Mouse (Mus musculus) kidney, embryonic 14.5 days (tissue): ENCODE measurements around the gene Flt3l. TPM values are rescaled to one million over a fixed set of nuclear protein-coding genes. Genes with fewer than 3 reads are reported as not detected.
A peak's percentile ranks its signal among the peaks of the same experiment; 100 is the strongest.

ENCODE experiments used
- ATAC-seq: fragments of 200-750 bp; cut with Nextera tagmentation; 2 replicates; pipeline ENCODE4 v1.8.0; 2017; ENCODE audit warnings: moderate number of reproducible peaks, mild to moderate bottlenecking, moderate TSS enrichment, moderate library complexity; ENCODE audit not compliant: low FRiP score, low TSS enrichment
- H3K27ac ChIP-seq: fragments of 300-500 bp; sonication (generic); 2 replicates; pipeline ENCODE4 v1.5.1; 2014; ENCODE audit warnings: low read depth, mild to moderate bottlenecking, low read length, moderate library complexity, mixed read lengths
- H3K27me3 ChIP-seq: fragments of 300-500 bp; sonication (generic); 2 replicates; pipeline ENCODE4 v1.6.1; 2014; ENCODE audit warnings: mild to moderate bottlenecking, low read length; ENCODE audit not compliant: control insufficient read depth, insufficient read depth
- H3K36me3 ChIP-seq: fragments of 300-500 bp; sonication (generic); 2 replicates; pipeline ENCODE4 v1.6.1; 2014; ENCODE audit warnings: low read length, mixed read lengths; ENCODE audit not compliant: control insufficient read depth, insufficient read depth
- H3K4me1 ChIP-seq: fragments of 300-500 bp; sonication (generic); 2 replicates; pipeline ENCODE4 v1.6.1; 2014; ENCODE audit warnings: low read length, mixed read lengths; ENCODE audit not compliant: control insufficient read depth, insufficient read depth
- H3K4me2 ChIP-seq: fragments of 300-500 bp; sonication (generic); replicated peaks from 2 replicates; pipeline ENCODE4 v1.6.1; 2014; ENCODE audit warnings: low read depth, mild to moderate bottlenecking, low read length
- H3K4me3 ChIP-seq: fragments of 300-500 bp; sonication (generic); 2 replicates; pipeline ENCODE4 v1.5.1; 2014; ENCODE audit warnings: mild to moderate bottlenecking, low read length
- H3K9ac ChIP-seq: fragments of 300-500 bp; sonication (generic); 2 replicates; pipeline ENCODE4 v1.6.1; 2014; ENCODE audit warnings: low read depth, mild to moderate bottlenecking, low read length, moderate library complexity
- H3K9me3 ChIP-seq: fragments of 300-500 bp; sonication (generic); 2 replicates; pipeline ENCODE4 v1.6.1; 2016; ENCODE audit warnings: low read length; ENCODE audit not compliant: control insufficient read depth
- WGBS: fragments of 180-500 bp; shearing (Covaris S2); extraction: QIAGEN DNeasy Blood & Tissue Kit; methylation state at CpG from one replicate; pipeline ENCODE4 v1.1.7; 2014; 5-methylcytosine and 5-hydroxymethylcytosine counted together
- polyA plus RNA-seq: library from polyadenylated mRNA; unstranded; fragments of >200 nt; fragmentation: Nextera tagmentation; extraction: Ambion mirVana; gene quantifications from 2 replicates; pipeline ENCODE4 v1.2.1, GENCODE M21; 2014

Flt3l gene
- polyA plus RNA-seq, 1 experiment from 2014 or later = 1.3 TPM

GRCm38 (mm10) chr7:45160316-45160800, 24.1 kb upstream of the Flt3l start:
- peaks cover 16% of the 10 kb centered on the region; the same call in 1 of the 2 replicates for H3K36me3 ChIP-seq
- H3K9me3 ChIP-seq = no peaks in the 10 kb centered on the region
- no peak overlapping the region for H3K9ac ChIP-seq
- 87% methylated on average over 6 of the region's 6 CpGs for whole genome bisulfite sequencing
- H3K4me2 ChIP-seq = no peak overlapping the region
- no peak for ATAC-seq
- H3K27ac ChIP-seq = no peak overlapping the region
- H3K27me3 ChIP-seq = peaks cover 29% of the 10 kb centered on the region
- H3K4me3 ChIP-seq = no peak overlapping the region
- H3K4me1 ChIP-seq = peaks cover 7% of the 10 kb centered on the region

GRCm38 (mm10) chr7:45158991-45159390, 22.8 kb upstream of the Flt3l start:
- no peak overlapping the region for H3K4me2 ChIP-seq
- peaks cover 10% of the 10 kb centered on the region for H3K4me1 ChIP-seq
- H3K9ac ChIP-seq = no peak overlapping the region
- peaks cover 16% of the 10 kb centered on the region for H3K27me3 ChIP-seq
- no peak for ATAC-seq
- no peak overlapping the region for H3K4me3 ChIP-seq
- no peak overlapping the region for H3K27ac ChIP-seq
- WGBS = 95% methylated on average over 6 of the region's 6 CpGs
- peaks cover 16% of the 10 kb centered on the region; the same call in 1 of the 2 replicates for H3K36me3 ChIP-seq
- no peaks in the 10 kb centered on the region for H3K9me3 ChIP-seq

GRCm38 (mm10) chr7:45157459-45157858, 21.2 kb upstream of the Flt3l start:
- no peak overlapping the region for H3K4me2 ChIP-seq
- no peak overlapping the region for H3K4me3 ChIP-seq
- H3K36me3 ChIP-seq = peaks cover 16% of the 10 kb centered on the region; the same call in 1 of the 2 replicates
- no peak for ATAC-seq
- H3K27me3 ChIP-seq = peaks cover under 1% of the 10 kb centered on the region; the same call in 1 of the 2 replicates
- H3K4me1 ChIP-seq = peaks cover 10% of the 10 kb centered on the region
- 88% methylated on average over 14 of the region's 14 CpGs for WGBS
- H3K9ac ChIP-seq = no peak overlapping the region
- no peaks in the 10 kb centered on the region for H3K9me3 ChIP-seq
- no peak overlapping the region for H3K27ac ChIP-seq

GRCm38 (mm10) chr7:45156206-45156605, 20.0 kb upstream of the Flt3l start:
- H3K36me3 ChIP-seq = peaks cover 16% of the 10 kb centered on the region; the same call in 1 of the 2 replicates
- no peak overlapping the region for H3K4me3 ChIP-seq
- H3K9me3 ChIP-seq = no peaks in the 10 kb centered on the region
- no peak overlapping the region for H3K9ac ChIP-seq
- no peak overlapping the region for H3K4me2 ChIP-seq
- H3K27me3 ChIP-seq = no peaks in the 10 kb centered on the region
- WGBS = 96% methylated on average over 15 of the region's 15 CpGs
- peaks cover 16% of the 10 kb centered on the region; the same call in 1 of the 2 replicates for H3K4me1 ChIP-seq
- ATAC-seq = no peak
- H3K27ac ChIP-seq = no peak overlapping the region

- H3K36me3 ChIP-seq = peaks cover 13% of the 10 kb centered on the region; the same call in 1 of the 2 replicates
- H3K4me2 ChIP-seq = no peak overlapping the region; the same call in 1 of the 2 replicates
- ATAC-seq = no peak
- H3K27me3 ChIP-seq = no peaks in the 10 kb centered on the region
- H3K9me3 ChIP-seq = no peaks in the 10 kb centered on the region
- 87% methylated on average over 9 of the region's 9 CpGs for WGBS
- no peak overlapping the region for H3K4me3 ChIP-seq
- H3K4me1 ChIP-seq = peaks cover 21% of the 10 kb centered on the region
- H3K27ac ChIP-seq = no peak overlapping the region
- no peak overlapping the region for H3K9ac ChIP-seq
Observed at GRCm38 (mm10) chr7:45155590-45155989, 19.4 kb upstream of the Flt3l start.

- no peak for ATAC-seq
- H3K27ac ChIP-seq = no peak overlapping the region
- 0 out of 2 replicates have a peak overlapping the region, but pooled peaks have one; percentile 78 for H3K9ac ChIP-seq
- H3K4me2 ChIP-seq = peak overlapping the region; percentile 39
- H3K4me3 ChIP-seq = peak overlapping the region; percentile 63
- WGBS = 76% methylated on average over 12 of the region's 12 CpGs
- H3K36me3 ChIP-seq = peaks cover 12% of the 10 kb centered on the region; the same call in 1 of the 2 replicates
- peaks cover 26% of the 10 kb centered on the region for H3K4me1 ChIP-seq
- no peaks in the 10 kb centered on the region for H3K27me3 ChIP-seq
- H3K9me3 ChIP-seq = no peaks in the 10 kb centered on the region
Observed at GRCm38 (mm10) chr7:45154993-45155514, 18.8 kb upstream of the Flt3l start.

- 5% methylated on average over 69 of the region's 69 CpGs for WGBS
- ATAC-seq = peak; percentile 94
Observed at GRCm38 (mm10) chr7:45154096-45154992, 18.1 kb upstream of the Flt3l start, which contains the start of the genes Pih1d1 and Aldh16a1. TSS of gene Pih1d1 (plus strand) at chr7:45154303. TSS of gene Aldh16a1 (minus strand) at chr7:45154584.

GRCm38 (mm10) chr7:45153586-45153985, 17.4 kb upstream of the Flt3l start:
- peaks cover 26% of the 10 kb centered on the region for H3K4me1 ChIP-seq
- H3K4me2 ChIP-seq = peak overlapping the region; percentile 75
- 1% methylated on average over 5 of the region's 5 CpGs for WGBS
- no peaks in the 10 kb centered on the region for H3K9me3 ChIP-seq
- H3K9ac ChIP-seq = peak overlapping the region; percentile 78
- H3K27me3 ChIP-seq = no peaks in the 10 kb centered on the region
- peaks cover 10% of the 10 kb centered on the region; the same call in 1 of the 2 replicates for H3K36me3 ChIP-seq
- no peak for ATAC-seq
- peak overlapping the region; percentile 96 for H3K27ac ChIP-seq
- H3K4me3 ChIP-seq = peak overlapping the region; percentile 63

More at GRCm38 (mm10) chr7:45154096-45154992, 18.1 kb upstream of the Flt3l start, which contains the start of the genes Pih1d1 and Aldh16a1:
- H3K27me3 ChIP-seq = no peaks in the 10 kb centered on the region
- peaks cover 12% of the 10 kb centered on the region; the same call in 1 of the 2 replicates for H3K36me3 ChIP-seq
- H3K4me2 ChIP-seq = peak within 1 kb of the TSS; percentile 75
- H3K9ac ChIP-seq = peak within 1 kb of the TSS; percentile 78
- peaks cover 26% of the 10 kb centered on the region for H3K4me1 ChIP-seq
- H3K9me3 ChIP-seq = no peaks in the 10 kb centered on the region
- H3K4me3 ChIP-seq = peak within 1 kb of the TSS; percentile 63
- H3K27ac ChIP-seq = peak within 1 kb of the TSS; percentile 96
